Mouse (Mus musculus): ENCODE results near the gene Csnka2ip.

GRCm38 (mm10) chr16:64602308-64602707 is at the start of gene Csnka2ip:
- TF ChIP-seq GATA1 (IDR thresholded peaks at IDR 0.05; ENCODE audit: low read length) (no peak), TAL1 (IDR thresholded peaks at IDR 0.05; ENCODE audit: low read length) (no peak)

Measured in erythroblast, embryonic 14.5 days (primary cell).